Mouse (Mus musculus) CD4-positive, CD25-positive, alpha-beta regulatory T cell, adult 2 months (primary cell): ENCODE data around the gene Zfp607a.
"Not testable (repeated sequence)": the region's sequence is repeated elsewhere in the genome, so short reads cannot be mapped to it uniquely, and the experiment has no call there.

ENCODE experiments used
- DNase-seq: peaks from one replicate; pipeline ENCODE4 v3.0.0-alpha.2; 2012; ENCODE audit warnings: low read depth, low spot score

Zfp607a gene

GRCm38 (mm10) chr7:27857227-27857626 lies at the start of gene Zfp607a:
Gene Zfp607a (plus strand): TSS chr7:27857527.
- DNase-seq: no peak

GRCm38 (mm10) chr7:27818526-27819110 lies 38.7 kb upstream of the Zfp607a start:
- no peak for DNase-seq

GRCm38 (mm10) chr7:27822611-27823010 lies 34.7 kb upstream of the Zfp607a start:
- no peak for DNase-seq

- DNase-seq: no peak
Observed at GRCm38 (mm10) chr7:27834131-27834530, 23.2 kb upstream of the Zfp607a start.

GRCm38 (mm10) chr7:27837896-27838295 lies 19.4 kb upstream of the Zfp607a start:
- peak; percentile 13 for DNase-seq

- DNase-seq: peak; percentile 83
Observed at GRCm38 (mm10) chr7:27838323-27839249, 18.7 kb upstream of the Zfp607a start, which contains the start of gene Zfp59. Gene Zfp59 (plus strand): TSS chr7:27838607.

GRCm38 (mm10) chr7:27839596-27839995 lies 17.7 kb upstream of the Zfp607a start:
- DNase-seq: no peak

GRCm38 (mm10) chr7:27840104-27840503 lies 17.2 kb upstream of the Zfp607a start:
- DNase-seq: no peak

- peak; percentile 50 for DNase-seq
Observed at GRCm38 (mm10) chr7:27859301-27860251, 2.2 kb downstream of the Zfp607a start.

- DNase-seq: peak; percentile 86
Observed at GRCm38 (mm10) chr7:27860396-27861235, 3.3 kb downstream of the Zfp607a start.

GRCm38 (mm10) chr7:27862578-27862977 lies 5.3 kb downstream of the Zfp607a start:
- peak; percentile 19 for DNase-seq

GRCm38 (mm10) chr7:27881721-27882120 lies 24.4 kb downstream of the Zfp607a start:
- no peak for DNase-seq

GRCm38 (mm10) chr7:27900601-27901000 lies 43.3 kb downstream of the Zfp607a start:
- no peak for DNase-seq

- DNase-seq: no peak
Observed at GRCm38 (mm10) chr7:27905061-27905848, 47.9 kb downstream of the Zfp607a start.

- DNase-seq: not testable (repeated sequence)
Observed at GRCm38 (mm10) chr7:27910952-27911351, 53.6 kb downstream of the Zfp607a start.

- peak; percentile 57 for DNase-seq
Observed at GRCm38 (mm10) chr7:27927041-27927440, 69.7 kb downstream of the Zfp607a start.

GRCm38 (mm10) chr7:27928818-27929695 lies 71.7 kb downstream of the Zfp607a start, which contains the start of gene Zfp974:
Gene Zfp974 (minus strand): TSS chr7:27929460.
- peak; percentile 81 for DNase-seq
